Mouse (Mus musculus): ENCODE data around the gene Chuk.

GRCm38 (mm10) chr19:44063773-44064172 is 43.5 kb downstream of the Chuk start:
- TF ChIP-seq CTCF (IDR thresholded peaks at IDR 0.05) (no peak), EP300 (IDR thresholded peaks at IDR 0.05) (no peak)
